Mouse (Mus musculus) retina, postnatal 1 day (tissue): ENCODE measurements at regions not wholly inside any gene's neighbourhood (a gene's known extent, or its start where the extent isn't known, plus 50 kb on each side); places are given as distances from the start of the nearest gene placed in this dataset.

Source experiments
- DNase-seq: peaks from one replicate; pipeline ENCODE4 v3.0.0-alpha.2; 2012

DNA sequence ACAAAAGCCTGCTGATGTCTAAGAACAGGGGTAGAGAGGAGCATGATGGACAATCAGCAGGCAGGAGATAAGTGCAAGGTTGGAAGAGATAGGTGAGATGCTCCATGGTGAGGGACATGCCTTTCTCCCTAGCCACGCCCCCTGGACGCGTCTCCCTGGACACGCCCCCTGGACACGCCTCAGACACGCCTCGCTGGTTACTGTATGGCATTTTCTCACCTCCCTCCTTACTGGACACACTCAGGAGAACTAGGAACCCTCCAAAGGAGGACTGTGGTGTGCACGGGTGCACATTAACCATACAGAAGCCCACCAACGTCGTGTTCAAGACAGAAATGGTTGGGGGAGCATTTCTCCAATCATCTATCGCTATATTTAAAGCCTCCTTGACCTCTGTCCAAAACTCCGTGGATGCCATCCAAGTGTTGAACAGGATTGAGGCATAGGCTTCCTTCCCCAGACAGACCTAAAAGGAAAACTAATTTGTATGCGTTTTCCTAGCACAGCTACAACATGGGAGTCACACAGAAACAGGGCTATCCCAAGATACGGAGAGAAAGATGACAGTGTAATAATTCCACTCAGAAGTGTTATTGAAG is 168.4 kb upstream of the Fam19a5 start:
- DNase-seq, result no peak

DNA sequence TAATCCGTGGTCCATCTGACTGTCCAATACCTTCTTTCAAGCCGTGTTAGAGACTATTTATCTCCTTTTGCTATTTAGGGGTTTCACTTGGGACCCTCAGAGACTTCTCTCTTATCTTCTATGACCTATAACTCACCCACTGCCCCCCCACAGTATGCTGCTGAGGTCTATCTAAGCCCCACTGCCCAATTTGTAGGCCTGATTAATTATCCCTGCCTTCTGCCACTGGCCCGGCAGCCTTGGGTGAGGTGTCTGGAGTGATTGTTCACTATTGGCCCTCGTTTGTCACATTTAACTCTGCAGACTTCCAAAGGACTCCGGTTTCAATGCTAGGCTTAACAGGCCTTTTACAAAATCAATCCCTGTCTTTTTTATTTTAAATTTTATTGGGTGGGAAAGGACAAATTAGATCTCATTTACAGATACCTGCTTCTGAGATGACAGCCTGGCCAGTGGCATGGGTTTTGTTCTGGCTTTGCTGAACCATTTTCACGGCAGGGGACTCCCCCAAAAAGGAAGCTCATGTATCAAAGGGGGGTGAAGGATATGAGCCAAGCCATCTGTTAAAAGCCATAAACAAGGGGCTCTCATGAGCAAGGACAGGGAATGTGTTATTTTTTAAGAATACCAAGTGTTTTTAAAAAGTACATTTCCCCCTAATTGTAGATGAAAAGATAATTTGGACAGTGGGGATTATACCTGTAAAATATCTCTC is 160.4 kb upstream of the Fam19a5 start:
- DNase-seq, result no peak

DNA sequence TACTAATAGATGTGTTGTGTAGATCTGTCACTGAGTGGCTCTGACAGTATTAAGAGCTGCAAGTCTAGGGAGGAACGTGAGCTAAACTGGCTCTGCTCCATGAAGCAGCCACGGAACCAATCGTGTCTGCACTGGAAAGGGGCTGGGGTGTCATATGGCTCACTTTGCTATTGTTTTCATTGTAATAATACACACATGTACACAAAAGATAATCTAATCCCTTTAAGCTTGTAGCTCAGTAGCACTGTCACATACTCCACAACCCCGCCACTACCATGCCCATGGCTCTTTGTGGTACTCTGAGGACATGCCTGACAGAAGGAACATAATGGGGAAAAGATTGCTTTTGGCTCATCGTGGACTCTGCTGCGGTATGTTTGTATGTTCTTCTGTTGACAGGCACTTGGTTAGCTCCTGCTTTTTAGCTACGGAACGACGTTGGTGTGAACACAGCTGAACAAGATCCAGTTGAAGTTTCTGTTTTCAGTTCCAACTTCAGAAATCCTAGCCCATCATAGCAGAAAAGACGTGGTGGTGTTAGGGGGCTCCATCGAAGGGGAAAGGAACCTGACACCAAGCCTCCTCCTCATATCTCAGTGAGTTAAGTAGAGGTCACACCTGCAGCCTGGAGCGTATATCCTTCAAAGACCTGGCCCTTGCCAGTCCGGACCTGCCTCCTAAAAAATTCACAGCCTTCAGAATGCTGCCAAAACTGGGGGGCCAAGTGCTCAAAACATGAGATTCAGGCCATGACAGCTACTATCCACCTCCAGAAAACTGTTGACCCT is 159.6 kb upstream of the Fam19a5 start:
- no peak for DNase-seq

DNA sequence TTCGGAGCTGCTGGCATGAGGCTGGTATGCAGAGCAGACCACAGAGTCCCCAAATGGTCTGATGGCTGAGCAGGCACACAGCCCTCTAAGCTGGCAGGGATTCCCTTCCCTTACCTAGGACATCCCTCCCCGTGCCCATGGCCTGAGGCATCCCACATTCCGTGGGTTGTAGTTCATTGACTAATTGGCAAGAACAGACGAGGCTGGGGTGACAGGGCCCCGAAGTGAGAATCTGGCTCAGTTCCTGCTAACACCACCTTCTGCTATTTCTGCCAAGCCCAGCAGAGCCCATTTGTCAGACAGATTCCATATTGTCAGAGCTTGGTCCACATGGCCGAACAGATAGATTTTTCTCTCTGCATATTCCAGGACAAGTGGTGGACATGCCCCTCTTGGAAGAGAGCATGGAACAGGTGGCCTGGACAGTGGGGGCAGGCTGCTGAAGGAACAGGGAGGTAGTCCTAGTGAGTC is 157.6 kb upstream of the Fam19a5 start:
- no peak for DNase-seq

DNA sequence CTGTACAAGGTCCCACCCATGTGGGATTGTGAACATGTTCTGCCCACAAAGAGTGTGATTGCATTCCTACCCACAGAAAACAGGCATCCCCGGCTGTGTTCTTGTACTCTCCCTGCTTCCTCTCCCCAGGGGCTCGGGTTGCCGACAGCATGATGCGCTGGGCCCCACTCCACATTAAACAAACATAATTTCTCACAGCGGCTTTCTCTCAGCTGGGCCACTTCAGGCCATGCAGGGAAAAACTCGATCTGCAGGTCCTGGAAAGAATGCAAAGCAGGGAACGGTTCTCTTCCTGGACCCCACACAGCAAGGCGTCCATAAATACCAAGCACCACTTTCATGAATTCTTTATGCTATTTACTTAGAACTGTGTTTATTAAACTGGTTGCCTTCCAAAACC is 152.7 kb upstream of the Fam19a5 start:
- DNase-seq, result no peak

DNA sequence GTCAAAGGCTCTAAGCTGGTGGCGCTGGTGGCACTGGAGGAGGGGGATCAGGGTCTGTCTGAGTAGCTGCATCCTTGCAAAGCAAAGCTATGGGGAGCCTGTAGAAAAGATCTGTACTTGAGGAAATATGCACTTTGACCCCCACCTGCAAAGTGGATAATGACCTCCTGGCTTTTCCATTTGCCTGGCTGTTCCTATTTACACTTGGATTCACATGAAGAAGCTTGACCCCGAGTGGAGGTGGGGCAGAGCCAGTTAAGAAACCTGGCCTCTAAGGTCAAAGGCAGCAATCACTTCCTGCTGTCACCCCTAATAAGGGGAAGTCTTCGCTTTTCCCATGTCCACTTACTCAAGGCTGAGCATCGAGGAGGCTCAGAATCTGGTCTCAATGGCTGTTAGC is 145.7 kb upstream of the Fam19a5 start:
- DNase-seq, result no peak

DNA sequence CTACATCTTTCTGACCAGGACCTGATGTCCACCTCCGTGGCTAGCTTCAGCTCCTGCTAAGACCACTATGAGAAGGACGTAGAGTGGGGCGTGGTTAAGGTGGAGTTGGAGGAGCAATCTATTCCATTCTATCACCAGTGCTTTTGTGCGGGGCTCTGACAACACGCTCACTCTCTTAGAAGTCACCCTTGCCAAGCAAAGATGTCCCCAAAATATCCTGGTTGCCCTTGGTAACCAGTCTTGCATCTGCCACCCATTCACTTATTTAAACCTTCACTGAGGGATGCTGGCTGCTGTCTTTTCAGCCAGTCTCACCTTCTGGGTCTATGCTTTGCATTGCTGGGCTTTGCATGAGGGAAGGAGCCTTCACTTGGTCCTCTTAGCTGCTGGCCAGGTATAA is 138.4 kb upstream of the Fam19a5 start:
- DNase-seq, result no peak

DNA sequence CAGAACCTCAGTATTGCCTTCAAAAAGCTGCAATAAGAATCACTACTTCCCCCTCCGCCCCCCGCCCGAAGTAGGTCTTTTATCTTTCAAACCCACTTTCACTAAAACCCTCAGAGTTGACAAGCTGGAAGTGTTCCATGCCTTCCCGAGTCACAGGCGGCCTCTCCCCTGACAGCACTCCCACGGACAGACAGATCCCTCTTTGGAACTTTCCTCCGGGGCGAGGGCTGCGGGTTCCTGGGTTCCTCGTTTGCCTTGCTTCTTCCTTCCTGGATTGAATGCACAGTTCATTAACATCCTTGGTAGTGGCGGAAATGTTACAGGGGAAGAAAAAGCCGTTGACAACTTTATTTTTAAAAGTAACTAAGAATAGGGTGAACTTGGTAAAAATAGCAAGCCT is 132.1 kb upstream of the Fam19a5 start:
- no peak for DNase-seq

DNA sequence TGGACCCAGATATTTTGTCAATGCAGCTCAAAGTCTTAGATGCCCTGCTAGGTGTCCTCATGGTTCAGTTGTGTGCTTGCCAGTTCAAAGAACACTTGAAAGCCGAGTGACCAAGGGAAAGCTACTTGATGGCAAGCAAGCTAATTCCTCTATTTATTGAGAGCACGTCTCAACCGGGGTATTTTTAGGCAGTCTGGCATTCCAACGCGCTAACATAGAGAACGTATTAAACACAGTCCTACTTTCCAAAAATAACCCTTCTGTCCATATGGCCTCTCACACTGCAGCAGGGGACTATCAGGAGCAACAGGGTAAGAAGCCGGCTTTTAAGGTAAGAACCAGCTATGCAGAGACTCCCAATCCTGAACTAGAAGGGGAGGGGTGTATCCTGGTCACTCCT is 128.1 kb upstream of the Fam19a5 start:
- no peak for DNase-seq

DNA sequence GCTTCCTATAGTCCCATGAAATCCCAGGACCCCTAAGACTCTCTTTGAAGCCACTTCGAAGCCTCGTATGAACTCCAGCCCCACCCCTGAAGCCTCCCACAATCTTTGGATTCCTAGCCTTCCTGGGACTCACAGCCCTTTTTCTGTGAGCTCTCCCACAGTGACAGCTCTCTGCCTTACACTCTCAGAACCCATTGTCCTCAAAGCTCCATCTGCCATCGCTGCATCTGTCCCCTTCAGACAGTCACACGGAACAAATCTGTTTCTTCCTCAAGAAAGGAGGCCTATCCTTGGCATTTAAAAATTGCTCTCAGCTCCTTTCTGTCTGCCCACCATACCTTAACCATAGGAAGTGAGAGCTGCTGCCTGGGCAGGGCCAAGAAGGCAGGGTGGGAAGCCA is 122.4 kb upstream of the Fam19a5 start:
- no peak for DNase-seq

DNA sequence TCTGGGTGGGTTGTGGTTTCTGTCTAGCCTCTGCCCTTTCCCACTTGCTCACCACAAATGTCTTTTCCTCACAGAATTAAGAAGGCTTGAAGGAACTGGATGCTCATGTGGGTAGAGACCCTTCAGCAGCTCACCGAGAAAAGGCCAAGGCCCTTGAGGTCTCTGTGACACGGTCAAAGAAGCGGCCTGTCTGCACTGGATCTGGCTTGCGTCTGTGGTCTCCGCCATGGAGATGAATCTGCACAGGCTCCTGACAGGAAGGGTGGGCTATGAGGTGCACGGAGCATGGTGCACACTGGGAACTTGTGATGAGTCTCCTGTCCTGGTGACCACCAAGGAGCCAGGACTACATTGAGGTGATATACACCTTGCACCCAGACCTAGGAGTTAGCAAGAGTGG is 110.8 kb upstream of the Fam19a5 start:
- no peak for DNase-seq

DNA sequence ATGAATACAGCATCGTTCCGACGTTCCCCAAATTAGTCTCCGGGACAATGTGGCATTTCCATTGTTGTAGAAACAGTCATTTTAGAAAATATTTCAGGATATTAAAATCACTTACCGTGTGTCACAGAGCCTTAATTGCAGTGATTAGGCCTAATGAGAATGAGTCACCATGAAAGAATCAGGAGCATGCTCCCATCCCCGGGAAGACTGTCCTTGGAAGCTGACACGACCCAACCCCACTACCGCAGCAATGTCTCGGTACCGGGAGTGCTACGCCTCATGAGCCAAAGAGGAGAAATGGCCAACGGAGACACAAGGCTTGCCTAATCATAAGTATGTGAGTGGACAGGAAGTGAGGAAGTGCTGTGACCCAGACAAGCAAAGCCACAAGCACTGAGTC is 110.2 kb upstream of the Fam19a5 start:
- DNase-seq, result no peak

DNA sequence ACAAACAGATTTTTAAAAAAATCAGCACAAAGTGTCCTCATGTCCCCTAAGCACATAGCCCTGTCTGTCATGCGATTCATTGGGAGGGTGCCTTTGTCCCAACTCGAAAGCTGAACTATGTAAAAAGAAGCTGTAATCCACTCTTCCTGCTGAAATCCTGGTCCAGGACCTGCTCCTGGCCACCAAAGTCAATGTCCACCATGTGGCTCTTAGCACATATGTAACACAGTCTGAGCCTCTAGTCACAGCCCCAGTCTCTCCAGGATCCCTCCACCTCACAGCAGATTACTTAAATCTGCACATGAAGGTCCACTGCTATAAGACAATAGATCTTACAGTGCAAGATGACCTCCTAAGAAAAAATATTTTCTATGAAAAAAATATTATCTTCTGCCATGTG is 108.5 kb upstream of the Fam19a5 start:
- DNase-seq, result no peak

DNA sequence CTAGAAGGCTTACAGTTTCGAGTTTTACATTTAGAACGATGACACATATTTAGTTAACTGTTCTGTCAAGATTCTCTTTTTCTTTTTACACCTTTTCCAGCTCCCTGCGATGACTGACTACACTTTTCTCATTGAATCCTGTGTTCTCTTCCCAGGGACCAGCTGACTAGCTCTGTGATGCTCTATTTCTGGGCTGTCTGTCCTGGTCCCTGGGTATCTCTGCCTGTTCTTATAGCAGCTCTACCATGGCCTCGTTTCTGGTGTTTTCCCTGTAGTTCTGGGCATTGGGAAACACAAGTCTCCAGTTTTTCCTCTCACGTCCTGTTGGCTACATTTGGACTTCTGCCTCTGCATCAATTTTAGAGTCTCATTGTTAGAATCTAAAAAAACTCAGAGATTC is 106.5 kb upstream of the Fam19a5 start:
- no peak for DNase-seq

DNA sequence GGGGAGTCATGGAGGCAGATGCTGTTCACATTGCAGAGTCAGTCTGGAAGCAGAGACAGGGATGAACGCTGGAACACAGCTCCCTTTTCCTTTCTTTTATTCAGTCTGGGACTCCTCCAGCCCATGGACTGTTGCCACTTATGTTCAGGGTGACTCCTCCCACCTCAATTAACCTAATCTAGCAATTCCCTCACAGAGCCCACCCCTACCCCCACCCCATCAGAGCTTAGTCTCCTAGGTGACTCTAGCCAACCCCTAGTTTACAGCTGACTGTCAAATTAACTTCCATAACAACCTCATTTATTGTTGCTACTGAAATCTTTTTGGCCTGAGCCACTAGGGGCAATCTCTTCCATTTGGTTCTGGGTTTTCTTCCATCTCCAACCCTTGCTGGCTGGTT is 85.2 kb upstream of the Fam19a5 start:
- DNase-seq, result peak; percentile 35

DNA sequence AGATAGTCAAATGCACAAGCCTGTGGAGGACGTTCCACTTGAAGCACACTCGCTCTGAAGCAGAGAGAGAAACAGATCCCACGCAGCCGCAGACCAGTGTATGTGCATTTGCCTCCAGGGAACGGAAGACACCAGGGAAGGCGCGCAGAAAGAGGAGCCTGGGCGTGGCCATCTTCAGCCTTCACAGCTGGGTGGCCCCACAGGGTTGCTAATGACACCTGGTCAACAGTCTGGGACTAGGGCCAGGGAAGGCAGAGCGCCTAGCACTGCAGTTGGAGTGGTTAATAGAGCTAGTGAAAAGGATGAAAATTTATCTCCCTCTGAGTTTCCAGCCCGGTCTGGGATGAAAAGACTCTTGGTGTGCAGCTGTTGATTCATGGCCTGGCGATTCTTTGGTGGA is 67.9 kb upstream of the Fam19a5 start:
- DNase-seq, result no peak

DNA sequence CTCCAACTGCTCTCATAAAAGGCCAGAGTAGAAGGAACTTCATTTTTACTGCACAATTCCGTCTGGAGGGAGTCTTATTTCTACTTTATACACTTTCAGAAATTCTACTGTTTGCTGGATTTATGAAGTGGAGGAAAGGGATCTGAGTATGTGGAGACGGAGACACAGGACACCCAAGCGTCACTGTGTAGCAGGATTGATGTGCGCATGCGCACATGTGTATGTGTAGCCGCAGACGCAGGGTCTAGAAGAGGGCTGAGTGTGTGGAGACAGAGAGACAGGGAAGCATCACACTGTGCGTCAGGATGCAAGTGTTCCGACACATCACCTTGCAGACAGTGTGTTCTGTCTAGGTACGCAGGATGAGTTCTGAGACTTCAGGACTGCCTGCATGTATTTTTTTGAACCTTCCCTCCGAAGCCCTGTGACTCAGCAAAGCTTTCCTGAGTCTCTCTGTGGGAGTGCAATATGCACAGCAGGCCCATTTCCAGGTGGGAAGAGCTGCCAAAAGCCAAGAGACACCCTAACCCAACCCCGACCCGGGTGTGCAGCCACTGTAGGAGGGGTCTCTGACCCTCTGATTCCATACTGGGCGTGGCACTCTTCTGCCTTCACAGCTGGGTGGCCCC is 67.1 kb upstream of the Fam19a5 start:
- DNase-seq, result no peak

DNA sequence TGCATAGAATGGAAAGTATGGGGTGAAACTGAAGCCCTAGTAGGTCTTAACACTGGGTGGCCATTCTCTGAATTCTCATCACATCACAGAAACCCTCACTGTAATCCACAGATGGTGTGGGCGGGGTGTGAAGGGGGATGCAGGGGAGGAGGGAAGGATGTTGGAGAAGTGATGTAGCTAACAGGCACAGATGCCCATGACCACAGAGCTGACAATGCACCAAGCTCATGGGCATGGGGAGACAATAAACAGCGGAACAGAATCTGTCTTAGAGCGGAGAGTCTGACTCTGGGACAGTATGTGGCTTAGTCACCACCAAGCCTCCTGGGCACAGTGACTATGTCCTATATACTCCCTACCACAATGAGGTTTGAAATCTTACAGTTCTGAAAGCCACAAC is 63.3 kb upstream of the Fam19a5 start:
- peak; percentile 12 for DNase-seq
